Mouse (Mus musculus) CH12.LX (cell line): Measurements from ENCODE around the gene Myo1d. TPM values are rescaled to one million over a fixed set of nuclear protein-coding genes. Genes with fewer than 3 reads are reported as not detected.

Experiments used
- DNase-seq: peaks from one replicate; pipeline ENCODE4 v3.0.0-alpha.2; 2013; ENCODE audit errors: extremely low read depth
- H3K27ac ChIP-seq: 2 replicates; pipeline ENCODE4 v1.5.1; 2012; ENCODE audit warnings: low read depth, mild to moderate bottlenecking, control low read depth, moderate library complexity; ENCODE audit not compliant: insufficient read depth
- H3K27me3 ChIP-seq: replicated peaks from 2 replicates; pipeline ENCODE3; 2012; ENCODE audit warnings: inconsistent platforms
- H3K36me3 ChIP-seq, 2 experiments: replicated peaks in 1 of 2; 2 replicates each; pipeline versions ENCODE3 to v1.6.1; 2012; ENCODE audit warnings: inconsistent platforms in 1 of 2, low read length in 1 of 2, mild to moderate bottlenecking in 1 of 2, mixed read lengths in 1 of 2, moderate library complexity in 1 of 2; ENCODE audit not compliant: control insufficient read depth in 1 of 2, insufficient read depth in 1 of 2
- H3K4me1 ChIP-seq, 2 experiments: 2 replicates each; pipeline ENCODE4 v1.6.1; 2012; ENCODE audit warnings: inconsistent platforms in 1 of 2, moderate library complexity in 1 of 2; ENCODE audit not compliant: insufficient read depth in 2 of 2, control insufficient read depth in 1 of 2
- H3K4me2 ChIP-seq: 2 replicates; pipeline ENCODE4 v1.6.1; 2012; ENCODE audit warnings: low read depth, mild to moderate bottlenecking, control low read depth; ENCODE audit not compliant: poor library complexity, insufficient read depth, severe bottlenecking
- H3K4me3 ChIP-seq, 3 experiments: fragments of 150-350 bp in 1 of 3; sonication (generic) in 1 of 3; replicated peaks in 1 of 3; 2 replicates each; pipeline versions ENCODE3 to v1.5.1; 2011 to 2012; ENCODE audit warnings: low read depth in 2 of 3, low read length in 2 of 3, mild to moderate bottlenecking in 2 of 3, moderate library complexity in 2 of 3, control low read depth in 1 of 3, improper control_type of control experiment in 1 of 3, inconsistent platforms in 1 of 3, mixed read lengths in 1 of 3; ENCODE audit not compliant: poor library complexity in 1 of 3
- H3K79me2 ChIP-seq: replicated peaks from 2 replicates; pipeline ENCODE4 v1.6.1; 2012; ENCODE audit warnings: mild to moderate bottlenecking, moderate library complexity; ENCODE audit not compliant: control insufficient read depth, poor library complexity, insufficient read depth, severe bottlenecking; ENCODE audit errors: extremely low read depth
- H3K9ac ChIP-seq: 2 replicates; pipeline ENCODE4 v1.6.1; 2012; ENCODE audit warnings: low read depth, mild to moderate bottlenecking, control low read depth, moderate library complexity; ENCODE audit not compliant: insufficient read depth
- H3K9me3 ChIP-seq: replicated peaks from 2 replicates; pipeline ENCODE3; 2012; ENCODE audit warnings: low read length, inconsistent platforms, mixed read lengths
- BHLHE40 ChIP-seq: IDR thresholded peaks from 2 replicates; pipeline ENCODE4 v1.6.1; 2011; ENCODE audit warnings: mild to moderate bottlenecking, low read depth, low read length, improper control_type of control experiment
- CHD2 ChIP-seq: IDR thresholded peaks from 2 replicates; pipeline ENCODE4 v1.6.1; 2011; ENCODE audit warnings: low read length, improper control_type of control experiment
- CTCF ChIP-seq, 2 experiments: IDR thresholded peaks in 1 of 2; conservative IDR thresholded peaks in 1 of 2; 2 replicates each; pipeline ENCODE4 v1.5.1; 2011 to 2012; ENCODE audit warnings: low read depth in 2 of 2, low read length in 2 of 2, improper control_type of control experiment in 1 of 2, inconsistent platforms in 1 of 2, mild to moderate bottlenecking in 1 of 2, moderate library complexity in 1 of 2
- EP300 ChIP-seq: IDR thresholded peaks from 2 replicates; pipeline ENCODE4 v1.6.1; 2011; ENCODE audit warnings: low read length, improper control_type of control experiment
- GABPA ChIP-seq: IDR thresholded peaks from 2 replicates; pipeline ENCODE4 v1.6.1; 2012; ENCODE audit warnings: low read depth, low read length, improper control_type of control experiment, inconsistent platforms; ENCODE audit not compliant: insufficient replicate concordance
- HCFC1 ChIP-seq: IDR thresholded peaks from 2 replicates; pipeline ENCODE4 v1.6.1; 2012; ENCODE audit warnings: low read depth, mild to moderate bottlenecking, inconsistent platforms, low read length, improper control_type of control experiment
- JUND ChIP-seq: conservative IDR thresholded peaks from 2 replicates; pipeline ENCODE4 v1.6.1; 2011; ENCODE audit warnings: low read depth, low read length, improper control_type of control experiment
- KAT2A ChIP-seq: IDR thresholded peaks from 2 replicates; pipeline ENCODE4 v1.6.1; 2012; ENCODE audit warnings: low read length, improper control_type of control experiment, inconsistent platforms; ENCODE audit not compliant: insufficient replicate concordance
- MAX ChIP-seq: IDR thresholded peaks from 2 replicates; pipeline ENCODE4 v1.6.1; 2011; ENCODE audit warnings: low read length, improper control_type of control experiment
- MAZ ChIP-seq: IDR thresholded peaks from 2 replicates; pipeline ENCODE4 v1.6.1; 2012; ENCODE audit warnings: low read depth, mild to moderate bottlenecking, inconsistent platforms, low read length, improper control_type of control experiment, moderate library complexity
- MYC ChIP-seq: IDR thresholded peaks from 2 replicates; pipeline ENCODE4 v1.6.1; 2011; ENCODE audit warnings: low read depth, mild to moderate bottlenecking, improper control_type of control experiment, low read length
- NELFE ChIP-seq: IDR thresholded peaks from 2 replicates; pipeline ENCODE4 v1.6.1; 2011; ENCODE audit warnings: low read depth, low read length, improper control_type of control experiment
- POLR2AphosphoS2 ChIP-seq: IDR thresholded peaks from 2 replicates; pipeline ENCODE4 v1.6.1; 2011; ENCODE audit warnings: low read depth, low read length, improper control_type of control experiment
- SIN3A ChIP-seq: IDR thresholded peaks from 2 replicates; pipeline ENCODE4 v1.6.1; 2012; ENCODE audit warnings: low read length, improper control_type of control experiment, inconsistent platforms
- TCF12 ChIP-seq: IDR thresholded peaks from 2 replicates; pipeline ENCODE4 v1.6.1; 2014; ENCODE audit warnings: low read depth, mild to moderate bottlenecking, inconsistent platforms, low read length, improper control_type of control experiment
- UBTF ChIP-seq: IDR thresholded peaks from 2 replicates; pipeline ENCODE4 v1.6.1; 2012; ENCODE audit warnings: low read depth, mild to moderate bottlenecking, inconsistent platforms, low read length, improper control_type of control experiment, moderate library complexity
- USF2 ChIP-seq: conservative IDR thresholded peaks from 2 replicates; pipeline ENCODE4 v1.6.1; 2011; ENCODE audit warnings: low read depth, low read length, improper control_type of control experiment
- ZKSCAN1 ChIP-seq: IDR thresholded peaks from 2 replicates; pipeline ENCODE4 v1.6.1; 2012; ENCODE audit warnings: low read depth, inconsistent platforms, low read length, improper control_type of control experiment, borderline replicate concordance
- dilution Hi-C: fragments of 300-500 bp; cut with MboI; formaldehyde crosslinking; loops from 2 replicates; pipeline ENCODE4 v1.14.3; 2020; ENCODE audit warnings: low sequenced_read_pairs; ENCODE audit not compliant: extremely low pct_unique_long_range_greater_than_20kb, extremely low pct_ligation_motif_present
- in situ Hi-C: fragments of 300-500 bp; cut with MboI; formaldehyde crosslinking; loops from 3 replicates; pipeline ENCODE4 v1.14.3; 2019; ENCODE audit warnings: low sequenced_read_pairs, low pct_ligation_motif_present, low pct_unique_long_range_greater_than_20kb, mixed read lengths
- polyA plus RNA-seq: library from polyadenylated mRNA; unstranded; fragments of >175 nt; gene quantifications from 2 replicates; pipeline ENCODE4 v1.2.1, GENCODE M21; 2012; ENCODE audit warnings: low read depth; ENCODE audit not compliant: insufficient read length
- total RNA-seq, 2 experiments: library from RNA; depleted of rRNA; stranded (reverse); fragments of 300-350 nt in 1 of 2; fragments of >200 nt in 1 of 2; gene quantifications; 2 replicates each; pipeline ENCODE4 v1.2.3; 2012 to 2014

The Myo1d gene
- total and polyA plus RNA-seq, 3 experiments, result 2.2 to 5.6 (median 2.9) TPM

- Histone ChIP-seq H3K36me3 (peaks cover 13 to 69% of the 10 kb centered on the region in 2 experiments), H3K4me1 (peaks cover 15 to 60% of the 10 kb centered on the region in 2 experiments), H3K27me3 (no peaks in the 10 kb centered on the region), H3K9ac (peak overlapping the region; percentile 48), H3K79me2 (peaks cover 26% of the 10 kb centered on the region), H3K4me3 (peak overlapping the region; percentile 60 to 81 (median 74)), H3K9me3 (no peaks in the 10 kb centered on the region), H3K4me2 (peak overlapping the region; percentile 54), H3K27ac (no peak overlapping the region)
- dilution Hi-C loops (no loop called here), in situ Hi-C loops (loop anchor here (5.0 kb wide), 2 partner anchors 78 to 183 kb away; no protein-coding TSS in a partner anchor)
- TF ChIP-seq POLR2AphosphoS2 (no peak), CTCF (conservative IDR thresholded peaks at IDR 0.05 in 1 of 2, IDR thresholded peaks at IDR 0.05 in 1 of 2; ENCODE audit: low read depth in 2 of 2, low read length in 2 of 2) (no peak), NELFE (no peak), EP300 (no peak), BHLHE40 (no peak), MAX (no peak), MAZ (no peak), TCF12 (no peak), MYC (no peak), JUND (no peak), CHD2 (no peak)
- DNase-seq, result no peak
These were observed 301.0 kb downstream of the Myo1d start for GRCm38 (mm10) chr11:80478694-80479412.

GRCm38 (mm10) chr11:80477341-80478199 lies 302.3 kb downstream of the Myo1d start:
- no peak for TF ChIP-seq POLR2AphosphoS2
- no peak for TF ChIP-seq KAT2A
- TF ChIP-seq BHLHE40, result no peak
- no peak for TF ChIP-seq JUND
- no peak for TF ChIP-seq USF2
- TF ChIP-seq GABPA, result no peak
- TF ChIP-seq ZKSCAN1, result no peak
- no peak for TF ChIP-seq CHD2
- TF ChIP-seq HCFC1, result no peak
- 0 out of 2 replicates have a peak, but pooled peaks have one; percentile 8 for TF ChIP-seq UBTF
- peak; percentile 12; the same call in 1 of the 2 replicates for TF ChIP-seq MAX
- peak; percentile 17; the same call in 1 of the 2 replicates for TF ChIP-seq SIN3A
- Histone ChIP-seq H3K4me1 (peaks cover 15 to 63% of the 10 kb centered on the region in 2 experiments), H3K27ac (peak overlapping the region; percentile 3; the same call in 1 of the 2 replicates), H3K27me3 (no peaks in the 10 kb centered on the region), H3K4me3 (peak overlapping the region; percentile 74 to 87 (median 81)), H3K9ac (peak overlapping the region; percentile 48), H3K9me3 (no peaks in the 10 kb centered on the region), H3K79me2 (peaks cover 26% of the 10 kb centered on the region), H3K4me2 (peak overlapping the region; percentile 54), H3K36me3 (peaks cover 17 to 74% of the 10 kb centered on the region in 2 experiments)
- in situ Hi-C loops, result loop anchor here (5.0 kb wide), 2 partner anchors 80 to 185 kb away; no protein-coding TSS in a partner anchor
- dilution Hi-C loops, result no loop called here
- no peak for DNase-seq
